Mouse (Mus musculus): ENCODE measurements around the gene Smok3b. TPM values are rescaled to one million over a fixed set of nuclear protein-coding genes. Genes with fewer than 3 reads are reported as not detected.
"Not testable (repeated sequence)": the region's sequence is repeated elsewhere in the genome, so short reads cannot be mapped to it uniquely, and the experiment has no call there.

Smok3b gene
- total RNA-seq (2021) = not detected
- long read RNA-seq, experiment 1 = 0 reads
- long read RNA-seq, experiment 2 = 0 reads

- not testable (repeated sequence) for DNase-seq (ENCODE audit: low spot score in 2 of 2)
Observed at GRCm38 (mm10) chr5:138020961-138021479, at the start of gene Smok3b, which contains the start of gene Smok3a. Gene Smok3b (plus strand): TSS chr5:138021429. Gene Smok3a (plus strand): TSS chr5:138021261.

DNA sequence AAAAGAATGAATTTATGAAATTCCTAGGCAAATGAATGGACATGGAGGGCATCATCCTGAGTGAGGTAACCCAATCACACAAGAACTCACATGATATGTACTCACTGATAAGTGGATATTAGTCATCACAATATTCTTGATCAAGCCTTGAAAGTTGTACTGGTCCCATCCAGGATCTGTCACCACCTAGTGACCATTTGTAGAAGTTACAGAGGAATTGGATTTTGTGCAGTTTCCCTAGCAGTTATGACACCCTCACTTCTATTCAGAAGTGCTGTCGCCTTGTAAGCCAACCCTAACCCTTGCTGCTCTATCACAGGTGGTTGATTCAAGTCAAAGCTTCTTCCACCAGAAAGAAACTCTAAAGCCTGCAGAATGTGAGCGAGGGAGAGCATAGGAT lies 48.1 kb upstream of the Smok3b start:
- no peak for DNase-seq (ENCODE audit: low spot score in 2 of 2)

- DNase-seq (ENCODE audit: low spot score in 2 of 2) = peak in 1 of 2 experiments; percentile 28
Observed at GRCm38 (mm10) chr5:137973738-137974137, 47.5 kb upstream of the Smok3b start.

DNA sequence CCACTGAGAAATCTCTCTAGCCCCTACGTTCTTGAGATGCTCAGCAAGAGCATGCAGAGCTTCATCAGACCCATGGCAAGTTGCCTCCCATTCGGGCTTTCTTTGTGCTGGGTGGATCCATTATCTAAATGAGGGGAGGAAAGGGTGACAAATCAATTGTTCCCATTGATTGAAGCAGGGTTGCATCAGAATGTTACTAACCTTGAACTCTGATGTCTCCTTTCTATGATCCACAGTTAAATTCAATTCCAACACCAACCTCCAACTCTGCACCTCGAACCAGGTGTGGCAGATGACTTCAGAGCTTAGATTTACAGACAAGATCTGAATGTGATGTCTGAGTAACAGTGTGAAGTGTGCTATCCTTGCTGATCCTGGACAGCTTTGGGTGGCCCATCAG lies 46.5 kb upstream of the Smok3b start:
- no peak for DNase-seq (ENCODE audit: low spot score in 2 of 2)

GRCm38 (mm10) chr5:137975434-137975833 lies 45.8 kb upstream of the Smok3b start:
- no peak for DNase-seq (ENCODE audit: low spot score in 2 of 2)

- no peak for DNase-seq (ENCODE audit: low spot score in 2 of 2)
Observed at GRCm38 (mm10) chr5:137977291-137977690, 43.9 kb upstream of the Smok3b start.

DNA sequence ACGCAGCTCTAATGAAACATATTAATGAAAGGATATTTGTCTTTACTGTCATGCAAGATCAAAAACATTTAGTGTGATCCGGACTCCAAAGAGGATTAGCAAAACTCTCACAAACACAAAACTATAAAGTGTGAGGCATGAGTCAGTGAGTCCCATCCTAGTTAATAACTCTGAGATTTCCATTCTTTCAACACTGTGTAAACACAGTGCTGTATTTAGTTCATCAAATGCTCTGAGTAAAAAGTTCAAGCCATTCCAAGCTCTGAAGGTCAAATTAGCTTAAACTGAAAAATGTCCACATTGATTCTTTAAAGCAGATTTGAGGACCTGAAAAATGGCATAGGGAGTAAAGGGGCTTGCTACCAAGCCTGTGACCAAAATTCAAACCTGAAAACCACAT lies 42.1 kb upstream of the Smok3b start:
- DNase-seq (ENCODE audit: low spot score in 2 of 2) = no peak

DNA sequence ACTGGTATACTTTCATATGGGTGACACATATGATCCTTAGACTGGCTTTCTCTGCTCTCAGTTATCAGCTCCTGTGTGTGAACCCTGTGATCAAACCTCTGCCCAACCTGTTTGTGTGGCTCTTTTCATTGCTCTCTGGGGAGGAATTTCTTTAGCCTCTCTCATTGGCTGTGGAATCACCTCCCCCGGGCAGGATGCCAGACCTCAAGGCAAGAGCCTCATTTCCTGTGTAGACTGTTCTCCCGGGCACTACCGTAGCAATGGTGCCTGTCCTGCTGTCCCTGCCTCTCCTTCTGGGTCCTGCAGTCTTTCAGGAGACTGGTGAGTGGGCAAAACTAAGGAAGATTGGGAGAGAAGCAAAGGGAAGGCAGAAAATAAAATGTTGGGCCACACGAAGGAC lies 39.9 kb upstream of the Smok3b start, which contains the start of gene Azgp1:
Gene Azgp1, plus strand, starts transcription at position 221 of the 400 bp plus-strand sequence.
- no peak for DNase-seq (ENCODE audit: low spot score in 2 of 2)

GRCm38 (mm10) chr5:137986351-137986750 lies 34.9 kb upstream of the Smok3b start:
- no peak for DNase-seq (ENCODE audit: low spot score in 2 of 2)

- DNase-seq (ENCODE audit: low spot score in 2 of 2) = no peak
Observed at GRCm38 (mm10) chr5:138009437-138009836, 11.8 kb upstream of the Smok3b start.

- no peak for DNase-seq (ENCODE audit: low spot score in 2 of 2)
Observed at GRCm38 (mm10) chr5:138012382-138012781, 8.8 kb upstream of the Smok3b start.

DNA sequence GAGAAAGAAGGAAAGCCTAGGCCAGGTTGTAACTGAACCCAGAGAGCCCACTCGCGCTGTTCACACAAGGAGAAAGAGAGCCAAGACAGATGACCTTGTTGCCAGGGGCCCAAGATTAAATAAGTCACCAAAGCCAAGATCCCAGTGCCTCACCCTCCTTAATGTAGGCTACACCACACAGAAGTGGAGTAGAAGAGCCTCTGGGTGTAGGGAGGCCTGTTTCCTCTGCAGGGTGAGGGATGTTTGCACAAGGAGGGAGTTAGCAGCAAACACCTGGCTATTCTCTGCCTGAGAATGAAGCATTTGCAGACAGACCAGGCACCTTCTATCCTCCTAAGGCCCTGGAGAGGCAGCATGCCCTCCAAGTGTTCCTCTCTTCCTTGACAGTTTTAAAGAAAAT lies 4.7 kb upstream of the Smok3b start:
- DNase-seq (ENCODE audit: low spot score in 2 of 2) = no peak

GRCm38 (mm10) chr5:138016997-138017396 lies 4.2 kb upstream of the Smok3b start:
- DNase-seq (ENCODE audit: low spot score in 2 of 2) = no peak

- DNase-seq (ENCODE audit: low spot score in 2 of 2) = not testable (repeated sequence)
Observed at GRCm38 (mm10) chr5:138019577-138019976, 1.7 kb upstream of the Smok3b start.

- DNase-seq (ENCODE audit: low spot score in 2 of 2) = not testable (repeated sequence)
Observed at GRCm38 (mm10) chr5:138052894-138053293, 31.7 kb downstream of the Smok3b start, which contains the start of gene Smok3c. Gene Smok3c (plus strand): TSS chr5:138053194.

GRCm38 (mm10) chr5:138073803-138074202 lies 52.6 kb downstream of the Smok3b start:
- DNase-seq (ENCODE audit: low spot score in 2 of 2) = no peak

DNA sequence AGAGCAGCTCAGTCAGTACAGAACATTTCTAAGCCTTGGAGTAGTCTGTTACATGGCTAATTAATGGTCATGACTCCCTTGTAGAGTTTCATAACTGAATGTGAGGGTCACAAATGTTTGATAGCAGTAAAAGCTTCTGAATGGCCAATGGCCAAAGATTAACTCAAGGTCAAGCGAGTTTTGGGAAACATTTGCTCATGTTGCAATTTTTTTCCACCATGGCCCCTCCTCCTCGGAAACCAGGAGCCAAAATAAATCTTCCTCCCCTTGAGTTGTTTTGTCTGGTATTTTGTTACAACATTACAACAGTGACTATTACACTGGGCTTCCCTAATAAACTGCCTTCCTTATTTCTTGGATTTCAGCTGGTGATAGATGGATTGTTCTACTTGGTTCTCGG lies 54.5 kb downstream of the Smok3b start:
- DNase-seq (ENCODE audit: low spot score in 2 of 2) = no peak

DNA sequence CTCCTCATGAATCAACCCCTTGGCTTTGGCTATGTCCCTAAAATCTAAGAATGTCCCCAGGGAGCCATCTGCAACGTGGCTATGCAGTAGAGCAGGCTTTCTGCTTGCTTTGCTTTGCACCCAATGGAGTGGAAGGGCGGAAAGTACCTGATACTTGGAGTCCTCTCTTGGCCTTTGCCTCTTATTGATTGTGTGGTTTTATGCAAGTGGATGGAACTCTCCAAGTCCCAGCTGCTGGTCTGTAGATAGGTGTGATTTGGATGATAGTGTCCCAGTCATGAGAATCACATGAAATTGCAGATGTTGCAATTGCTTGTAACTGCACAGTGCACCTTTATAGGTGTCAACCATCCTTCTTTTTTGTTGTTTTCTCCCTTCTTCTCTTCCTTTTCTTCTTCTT lies 54.9 kb downstream of the Smok3b start:
- no peak for DNase-seq (ENCODE audit: low spot score in 2 of 2)

GRCm38 (mm10) chr5:138080456-138080855 lies 59.2 kb downstream of the Smok3b start:
- DNase-seq (ENCODE audit: low spot score in 2 of 2) = no peak

GRCm38 (mm10) chr5:138081446-138081845 lies 60.2 kb downstream of the Smok3b start:
- DNase-seq (ENCODE audit: low spot score in 2 of 2) = no peak

GRCm38 (mm10) chr5:138083318-138083900 lies 62.2 kb downstream of the Smok3b start:
- DNase-seq (ENCODE audit: low spot score in 2 of 2) = no peak

DNA sequence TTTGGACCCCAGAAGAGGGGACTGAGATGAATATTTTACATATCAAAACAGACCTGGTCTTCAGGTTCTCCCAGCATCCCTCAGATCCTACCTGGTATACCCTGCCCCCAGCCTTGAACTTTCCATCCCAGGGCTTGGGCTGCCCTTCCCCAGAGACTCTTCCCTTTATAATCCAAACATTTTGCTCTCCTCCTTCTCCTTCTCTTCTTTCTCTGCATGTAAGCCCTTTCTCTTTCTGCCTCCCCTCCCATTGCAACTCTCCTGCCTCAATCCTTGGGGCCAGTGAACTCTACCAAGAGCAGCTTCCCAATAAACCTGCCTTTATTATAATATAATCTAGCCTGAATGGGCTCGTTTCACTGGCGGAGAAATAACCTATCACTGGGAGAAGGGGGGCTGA lies 62.7 kb downstream of the Smok3b start:
- no peak for DNase-seq (ENCODE audit: low spot score in 2 of 2)

GRCm38 (mm10) chr5:138084507-138084906 lies 63.3 kb downstream of the Smok3b start:
- DNase-seq (ENCODE audit: low spot score in 2 of 2) = no peak

All from layer of hippocampus, postnatal 14 days (tissue).